Mouse (Mus musculus): ENCODE measurements around the gene Relb.

The Relb gene

DNA sequence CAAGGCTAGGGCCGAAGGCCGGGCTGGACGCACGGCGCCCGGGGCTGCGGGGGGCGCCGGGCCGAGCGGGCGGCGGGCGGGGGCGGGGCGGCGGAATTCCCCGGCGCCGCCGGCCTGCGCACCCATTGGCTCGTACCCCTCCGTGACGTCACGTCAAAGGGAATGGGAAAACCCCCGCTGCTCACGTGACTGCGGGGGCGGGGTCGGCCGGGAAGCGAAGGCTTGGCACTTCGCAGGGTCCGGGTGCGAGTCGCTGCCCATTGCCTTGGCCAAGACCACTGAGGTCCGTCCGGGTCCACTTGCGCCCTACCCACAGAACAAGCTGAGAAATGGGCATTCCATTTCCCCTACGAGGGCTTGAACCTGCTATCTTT, at the start of gene Relb:
Gene Relb (minus strand): TSS at position 78 of the 374 bp plus-strand sequence.
- peak; percentile 87 for DNase-seq (ENCODE audit: low read depth)

DNA sequence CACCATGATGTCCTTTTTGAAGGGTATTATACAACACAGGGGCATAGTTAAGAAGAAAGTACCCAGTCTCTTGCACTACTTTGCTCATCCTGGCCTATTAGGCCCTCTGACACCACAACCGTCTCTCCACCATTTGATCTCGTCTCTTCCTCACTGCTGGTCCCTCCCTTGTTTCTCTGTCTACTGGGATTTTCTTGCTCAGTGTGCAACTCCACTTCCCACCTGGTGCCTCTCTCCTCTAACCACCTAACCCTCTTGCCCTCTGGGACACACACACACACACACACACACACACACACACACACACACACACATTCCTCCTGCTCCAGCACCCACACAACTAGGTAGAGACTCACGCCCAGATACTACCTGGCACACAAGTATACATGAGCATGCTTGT, 49.7 kb upstream of the Relb start:
- no peak for DNase-seq (ENCODE audit: low read depth)

DNA sequence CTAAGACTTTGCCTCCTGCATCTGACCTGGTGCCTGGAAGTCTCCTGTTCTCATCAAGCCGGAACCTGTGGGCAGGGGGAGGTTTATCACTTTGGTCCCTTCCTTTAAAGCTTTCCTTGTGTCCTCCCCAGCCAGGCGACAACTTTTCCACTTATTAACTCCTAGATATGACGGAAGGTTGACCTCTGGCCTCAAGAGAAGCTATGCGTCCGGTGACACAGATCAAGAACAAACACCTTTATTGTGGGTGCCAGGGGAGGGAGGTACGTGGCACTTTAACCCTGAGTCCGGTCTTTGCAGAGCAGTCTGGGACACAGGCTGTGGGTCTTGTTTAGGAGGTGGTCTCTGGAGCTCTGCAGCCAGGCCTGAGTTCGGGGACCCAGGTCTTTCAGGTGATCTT, 48.6 kb upstream of the Relb start, which contains the start of gene Apoc2:
Gene Apoc2 (minus strand): TSS at position 70 of the 400 bp plus-strand sequence.
- DNase-seq (ENCODE audit: low read depth) = no peak

DNA sequence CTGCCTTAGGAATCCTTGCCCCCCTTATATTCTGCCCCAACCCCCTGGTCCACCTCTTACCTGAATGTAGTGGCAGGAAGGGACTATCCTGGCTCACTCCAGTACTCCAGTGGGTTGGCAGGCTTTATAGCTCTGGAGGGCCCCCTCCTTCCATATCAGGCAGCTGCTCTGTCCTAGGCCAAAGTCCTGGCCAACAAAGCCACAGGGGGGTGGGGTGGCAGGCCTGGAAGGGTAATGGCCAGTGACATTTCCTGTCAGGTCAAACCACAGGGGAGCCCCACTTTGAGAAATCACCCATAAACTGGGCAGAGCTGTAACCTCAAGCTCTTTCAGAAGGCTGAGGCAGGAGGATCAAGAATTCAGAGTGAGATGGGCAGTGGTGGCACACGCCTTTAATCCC, 47.4 kb upstream of the Relb start:
- peak; percentile 65 for DNase-seq (ENCODE audit: low read depth)

DNA sequence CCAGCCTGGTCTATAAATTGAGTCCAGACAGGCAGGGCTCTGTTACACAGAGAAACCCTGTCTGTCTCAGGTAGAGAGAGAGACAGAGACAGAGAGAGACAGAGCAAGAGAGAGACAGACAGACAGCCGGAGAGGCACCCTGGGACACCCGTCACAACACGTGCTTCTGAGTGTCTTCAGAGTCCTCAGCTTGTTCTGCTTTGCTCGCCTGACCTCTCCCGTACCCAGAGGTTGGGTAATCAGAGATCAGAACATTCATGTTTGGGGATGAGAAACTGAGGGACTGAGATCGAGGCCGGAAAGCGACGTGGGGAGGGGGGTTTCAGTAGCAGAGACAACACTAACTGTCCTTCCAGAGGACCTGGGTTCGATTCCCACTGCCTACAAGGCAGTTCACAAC, 46.6 kb upstream of the Relb start:
- no peak for DNase-seq (ENCODE audit: low read depth)

DNA sequence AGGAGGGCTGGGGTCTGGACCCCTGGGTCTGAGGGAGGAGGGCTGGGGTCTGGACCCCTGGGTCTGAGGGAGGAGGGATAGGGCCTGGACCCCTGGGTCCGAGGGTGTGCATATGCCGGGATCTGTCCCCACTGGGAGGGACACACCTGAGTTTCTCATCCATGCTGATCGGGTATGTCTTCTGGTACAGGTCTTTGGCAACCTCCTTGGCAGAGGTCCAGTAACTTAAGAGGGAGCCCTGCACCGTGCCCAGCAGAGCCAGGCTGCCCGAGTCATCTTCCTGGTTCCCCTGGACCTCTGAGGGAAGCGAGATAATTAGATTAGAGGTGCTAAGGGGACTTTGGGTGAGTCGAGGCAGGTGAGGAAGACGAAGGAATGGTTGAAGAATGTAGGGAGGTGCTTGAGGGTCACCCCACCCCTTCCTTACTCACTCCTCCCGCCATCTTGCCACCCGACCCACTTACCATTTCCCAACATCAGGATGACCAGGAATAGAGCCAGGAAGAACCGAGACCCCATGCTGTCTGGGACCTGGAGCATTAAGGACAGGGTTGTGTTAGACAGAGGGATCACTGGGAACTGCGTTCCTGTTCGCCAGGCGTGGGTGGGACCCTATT, 44.0 kb upstream of the Relb start:
- DNase-seq (ENCODE audit: low read depth) = peak; percentile 44

DNA sequence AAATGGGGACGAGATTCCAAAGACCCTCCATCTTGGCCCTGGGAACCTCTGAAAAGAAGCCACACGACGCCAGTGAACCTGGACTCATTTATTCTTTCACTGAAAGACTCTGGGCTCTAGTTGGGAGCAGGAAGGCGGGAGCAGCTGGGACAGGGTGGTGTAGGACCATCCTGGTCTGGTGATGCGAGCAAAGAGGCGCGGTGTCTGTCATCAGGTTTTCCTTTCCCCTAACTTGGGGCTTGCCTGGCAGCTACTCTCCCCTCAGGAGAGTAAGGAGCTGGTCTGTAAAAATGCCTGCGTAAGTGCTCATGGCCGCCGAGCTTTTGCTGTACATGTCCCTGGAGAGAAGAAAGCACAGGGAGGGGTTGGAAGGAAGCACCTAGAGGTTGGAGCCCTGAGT, 42.3 kb upstream of the Relb start:
- DNase-seq (ENCODE audit: low read depth) = no peak

DNA sequence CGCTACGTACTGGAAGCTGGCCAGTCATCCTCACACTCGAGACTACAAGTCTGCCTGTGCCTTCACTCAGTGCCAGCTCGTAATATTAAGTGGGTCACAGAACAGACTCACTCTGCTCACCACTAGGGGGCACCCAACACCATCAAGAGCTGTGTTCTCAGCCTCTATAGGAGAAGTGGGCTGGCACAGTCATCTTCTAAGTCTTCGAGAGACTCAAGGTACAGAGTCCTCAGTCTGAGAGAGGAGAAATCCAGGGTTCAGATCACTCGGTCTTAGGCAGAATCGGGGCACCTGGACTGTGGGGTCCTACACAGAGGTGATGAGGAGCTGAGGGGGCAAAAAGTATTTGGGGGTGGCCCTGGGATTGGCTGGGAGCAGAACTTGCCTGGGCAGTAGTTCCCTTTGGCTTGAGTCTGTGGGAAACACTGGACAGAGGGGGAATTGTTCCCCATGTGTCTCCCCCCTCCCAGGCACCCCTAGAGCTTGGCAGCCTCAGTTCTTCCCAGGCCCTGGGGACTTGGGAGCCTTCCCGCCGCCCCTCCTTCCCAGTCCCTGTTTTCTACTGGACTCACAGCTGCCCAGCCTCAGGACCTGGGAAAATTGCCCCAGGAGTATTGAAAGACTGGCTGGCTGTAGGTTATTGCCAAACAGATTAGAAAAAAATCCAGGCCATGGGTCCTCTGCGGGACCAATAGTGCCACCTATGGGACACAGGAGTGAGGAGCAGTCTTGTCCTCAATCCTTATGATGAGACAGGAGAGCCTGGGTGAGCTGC, 39.9 kb upstream of the Relb start:
- DNase-seq (ENCODE audit: low read depth) = peak; percentile 96

DNA sequence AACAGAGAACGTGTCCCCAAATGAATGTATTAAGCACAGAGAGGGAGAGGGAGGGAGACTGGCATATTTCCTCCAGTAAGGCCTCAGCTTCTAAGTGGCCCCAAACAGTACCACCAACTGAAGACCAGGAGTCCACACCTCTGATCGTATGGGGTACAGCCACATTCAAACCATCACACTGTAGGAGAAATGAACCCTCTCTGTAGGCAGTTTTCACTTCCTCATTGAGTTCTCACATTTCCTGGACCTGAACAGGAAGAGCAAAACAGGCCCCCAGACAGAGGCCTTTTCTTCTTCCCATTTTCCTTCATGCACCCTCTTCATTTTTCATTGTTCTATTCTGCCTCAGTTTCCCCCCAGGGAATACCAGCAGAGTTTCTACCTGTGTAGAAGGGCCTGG, 38.2 kb upstream of the Relb start:
- no peak for DNase-seq (ENCODE audit: low read depth)

DNA sequence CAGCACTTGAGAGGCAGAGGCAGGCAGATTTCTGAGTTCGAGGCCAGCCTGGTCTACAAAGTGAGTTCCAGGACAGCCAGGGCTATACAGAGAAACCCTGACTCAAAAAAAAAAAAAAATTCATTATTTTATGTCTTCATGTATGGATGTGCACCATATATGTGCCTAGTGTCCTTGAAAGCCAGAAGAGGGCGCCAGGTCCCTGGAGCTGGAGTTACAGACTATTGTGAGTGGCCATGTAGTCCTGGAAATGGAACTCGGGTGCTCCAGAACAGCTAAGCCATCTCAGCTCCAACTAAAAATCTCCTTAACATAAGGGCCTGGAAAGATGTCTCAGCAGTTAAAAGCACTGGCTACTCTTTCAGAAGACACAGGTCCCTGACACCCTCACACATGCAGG, 37.5 kb upstream of the Relb start:
- DNase-seq (ENCODE audit: low read depth) = peak; percentile 71

DNA sequence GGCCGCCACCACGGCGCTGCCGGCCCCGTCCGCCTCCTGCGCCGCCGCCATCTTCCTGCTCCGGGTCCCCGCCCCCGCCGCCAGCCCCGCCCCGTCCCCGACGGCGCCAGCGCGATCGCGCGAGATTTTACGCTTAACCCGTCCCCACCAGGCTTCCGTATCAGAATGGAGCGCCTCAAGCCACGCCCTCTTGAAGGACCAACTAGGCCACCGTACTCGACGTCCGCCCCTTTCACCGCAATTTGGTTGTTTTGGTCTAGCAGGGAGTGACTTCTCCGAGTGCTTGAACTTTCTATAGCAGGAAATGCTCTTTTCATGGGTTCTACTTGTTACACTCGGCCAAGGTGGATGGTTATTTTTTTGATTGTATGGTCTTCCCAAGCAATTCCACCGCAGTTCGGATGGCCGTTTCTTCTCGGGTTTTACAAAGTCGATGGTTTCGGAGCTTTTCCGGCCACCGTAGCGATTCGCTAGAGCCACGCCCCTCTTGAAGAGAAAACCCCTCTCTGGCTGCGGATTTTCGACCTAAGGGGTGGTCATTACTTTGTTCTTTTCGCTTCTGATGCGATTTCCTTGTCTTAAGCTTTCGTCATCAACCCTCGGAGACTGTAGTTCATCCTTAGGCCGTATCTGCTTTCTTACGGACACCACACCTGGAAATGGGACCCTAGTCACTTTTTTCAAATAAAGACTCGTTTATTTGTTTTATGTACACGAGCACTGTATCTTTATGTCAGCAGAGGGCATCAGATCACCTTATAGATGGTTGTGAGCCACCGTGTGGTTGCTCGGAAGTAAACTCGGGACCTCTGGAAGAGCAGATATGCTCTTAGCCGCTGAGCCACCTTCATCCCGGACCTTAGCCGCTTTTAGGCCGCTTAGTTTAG, 36.0 kb upstream of the Relb start, which contains the start of gene Clptm1:
Gene Clptm1 (minus strand): TSS at position 79 of the 887 bp plus-strand sequence.
- peak; percentile 99 for DNase-seq (ENCODE audit: low read depth)

DNA sequence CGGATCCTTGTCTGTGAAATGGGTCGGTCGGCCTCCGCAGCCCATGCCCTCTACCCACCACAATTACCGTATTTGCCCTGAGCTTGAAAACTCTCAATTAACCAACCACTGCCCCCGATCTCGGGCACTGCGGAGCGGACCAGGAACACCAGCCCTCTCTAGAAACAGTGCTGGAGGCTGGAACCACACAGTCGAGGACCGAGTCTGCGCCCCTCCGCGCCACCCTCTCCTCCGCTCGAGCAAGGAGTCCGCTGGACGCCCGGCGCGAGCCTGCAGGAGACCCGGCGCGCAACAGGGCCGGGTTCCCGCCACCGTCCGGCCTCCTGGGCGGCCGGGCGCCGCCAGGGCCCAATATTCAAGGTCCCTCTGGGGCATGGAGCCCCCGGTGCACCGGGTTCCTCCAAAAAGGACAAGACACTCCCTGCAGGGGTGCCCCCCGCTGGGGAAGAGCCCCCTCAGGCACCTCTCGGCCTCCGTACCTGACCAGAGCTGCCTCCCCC, 35.3 kb upstream of the Relb start:
- no peak for DNase-seq (ENCODE audit: low read depth)

DNA sequence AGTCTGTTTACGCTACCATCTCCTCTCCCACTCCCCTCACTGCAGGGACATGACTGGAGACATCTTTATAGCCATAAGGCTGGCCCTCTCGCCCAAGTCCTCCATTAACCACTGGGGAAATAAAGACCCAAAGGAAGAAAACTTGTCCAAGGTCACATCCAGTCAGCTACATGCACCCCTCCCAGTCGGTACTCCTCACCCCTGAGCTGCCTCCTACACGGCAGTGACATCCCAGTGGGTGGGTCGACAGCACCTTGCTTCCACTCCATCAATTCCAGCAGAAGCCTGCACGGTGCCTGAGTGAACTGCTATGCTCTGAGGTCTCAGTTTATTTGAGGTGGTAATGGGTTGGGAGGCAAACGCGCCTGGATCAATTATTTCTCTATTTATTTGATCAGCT, 34.7 kb upstream of the Relb start:
- DNase-seq (ENCODE audit: low read depth) = no peak

DNA sequence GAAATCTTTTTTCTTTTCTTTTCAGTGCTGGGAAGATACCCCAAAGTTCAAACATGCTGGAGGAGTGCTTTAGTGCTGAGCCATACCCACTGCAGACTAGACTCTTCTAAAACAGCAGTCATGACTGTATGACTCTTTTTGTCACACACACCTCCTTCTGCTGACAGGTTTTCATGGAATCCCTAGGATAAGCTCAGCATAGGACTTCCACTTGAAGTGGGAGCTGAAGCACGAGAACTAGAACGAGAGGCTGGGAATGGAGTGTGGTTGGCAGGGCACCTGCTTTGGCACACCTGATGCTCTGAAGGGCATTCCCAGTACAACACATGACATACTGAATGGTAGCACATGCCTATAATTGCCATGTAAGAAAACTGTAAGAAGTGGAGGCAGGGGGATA, 23.4 kb upstream of the Relb start:
- DNase-seq (ENCODE audit: low read depth) = no peak

DNA sequence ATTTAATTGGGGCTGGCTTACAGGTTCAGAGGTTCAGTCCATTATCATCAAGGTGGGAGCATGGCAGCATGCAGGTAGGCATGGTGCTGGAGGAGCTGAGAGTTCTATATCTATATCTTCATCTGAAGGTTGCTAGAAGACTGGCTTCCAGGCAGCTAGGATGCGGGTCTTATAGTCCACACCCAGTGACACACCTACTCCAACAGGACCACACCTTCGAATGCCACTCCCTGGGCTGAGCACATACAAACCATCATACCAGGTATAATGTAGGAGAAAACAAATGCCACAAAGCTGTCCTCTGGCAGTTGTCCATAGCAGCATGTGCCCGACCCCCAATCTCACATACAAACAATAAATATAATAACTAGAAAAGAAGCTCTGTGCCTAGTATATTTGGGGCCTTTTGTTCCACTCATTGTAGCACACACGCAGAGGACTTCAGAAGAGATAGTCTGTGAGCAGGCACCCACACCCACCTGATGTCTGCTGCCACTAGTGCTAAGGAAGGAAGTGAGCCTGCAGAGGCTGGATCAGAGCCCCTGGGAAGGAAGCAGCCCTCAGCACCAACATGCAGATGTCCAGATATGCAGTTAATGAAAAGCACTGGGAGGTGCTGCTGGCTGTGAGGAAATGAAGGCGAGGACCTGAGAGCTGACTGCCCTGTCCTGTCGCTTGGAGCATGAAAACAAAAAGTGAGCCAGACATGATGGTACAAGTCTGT, 22.0 kb upstream of the Relb start:
- DNase-seq (ENCODE audit: low read depth) = no peak

DNA sequence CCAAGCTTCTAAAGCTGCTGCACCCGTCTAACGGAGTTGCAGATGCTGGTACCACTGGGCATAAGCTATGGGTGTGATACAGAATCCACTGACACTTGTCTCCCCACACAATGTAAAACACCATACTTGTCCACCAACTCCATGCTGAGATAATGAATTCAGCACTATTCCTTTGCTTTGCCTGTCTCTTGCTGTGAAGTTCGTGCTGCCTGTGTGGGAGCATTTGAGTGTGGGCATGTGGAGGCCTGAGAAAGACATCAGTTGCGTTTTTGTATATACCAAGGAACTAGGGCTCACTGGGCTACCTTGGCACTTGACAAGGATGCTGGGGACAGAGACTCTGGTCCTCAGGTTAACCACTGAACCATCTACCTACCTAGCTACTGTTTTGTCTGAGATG, 12.0 kb upstream of the Relb start:
- no peak for DNase-seq (ENCODE audit: low read depth)

DNA sequence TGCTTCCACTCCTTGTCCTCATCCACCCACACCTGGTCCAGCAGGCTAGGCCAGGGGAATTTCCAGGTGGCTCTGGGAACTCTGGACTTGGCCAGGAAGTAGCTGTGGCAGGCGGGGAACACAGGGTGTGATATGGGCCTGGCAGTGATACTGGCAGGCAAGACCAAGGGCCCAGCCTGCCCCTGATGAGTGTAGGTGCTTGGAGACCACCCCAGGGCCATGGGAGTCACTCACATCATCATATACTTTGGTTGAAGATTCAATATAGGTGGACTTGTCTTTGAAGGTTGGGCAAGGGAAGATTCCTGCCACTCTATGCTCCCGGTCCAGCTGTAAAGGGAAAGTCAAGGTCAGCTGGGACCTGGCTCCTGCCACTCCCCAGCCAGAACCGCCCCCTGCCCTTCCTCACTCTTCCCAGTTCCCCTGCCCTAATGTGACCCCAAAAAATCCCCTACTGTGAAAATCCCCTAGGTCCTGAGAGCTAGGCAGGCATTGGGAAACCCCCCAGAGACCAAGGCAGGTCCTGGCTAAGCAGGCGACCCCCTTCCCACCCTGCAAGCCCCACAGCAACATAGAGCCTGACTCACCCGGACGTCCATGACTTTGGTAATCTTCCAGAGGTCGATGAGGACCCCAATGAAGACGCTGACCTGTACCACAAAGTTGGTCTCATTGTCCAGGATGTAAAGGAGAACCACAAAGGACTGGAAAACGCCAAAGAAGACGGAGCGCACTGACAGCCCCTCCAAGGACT, 6.0 kb upstream of the Relb start:
- DNase-seq (ENCODE audit: low read depth) = no peak

DNA sequence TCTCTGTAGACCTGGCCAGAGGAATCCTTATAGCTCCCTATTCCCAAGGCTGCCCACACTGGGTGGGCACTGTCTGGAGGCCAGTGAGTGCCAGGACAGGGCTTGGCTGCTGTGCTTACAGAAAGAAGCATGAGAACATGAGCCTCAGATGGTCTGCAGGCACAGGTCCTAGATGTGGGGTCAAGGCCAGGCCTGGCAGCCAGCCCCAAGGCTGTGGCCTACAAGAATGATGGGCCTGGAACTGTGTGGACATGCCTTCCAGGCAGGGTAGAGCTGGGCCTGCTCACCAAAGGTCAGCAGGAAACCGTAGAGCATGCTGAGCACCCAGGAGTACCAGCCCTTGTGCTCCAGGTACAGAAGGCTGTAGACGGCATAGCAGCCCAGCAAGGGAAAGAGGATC, 5.4 kb upstream of the Relb start:
- no peak for DNase-seq (ENCODE audit: low read depth)

DNA sequence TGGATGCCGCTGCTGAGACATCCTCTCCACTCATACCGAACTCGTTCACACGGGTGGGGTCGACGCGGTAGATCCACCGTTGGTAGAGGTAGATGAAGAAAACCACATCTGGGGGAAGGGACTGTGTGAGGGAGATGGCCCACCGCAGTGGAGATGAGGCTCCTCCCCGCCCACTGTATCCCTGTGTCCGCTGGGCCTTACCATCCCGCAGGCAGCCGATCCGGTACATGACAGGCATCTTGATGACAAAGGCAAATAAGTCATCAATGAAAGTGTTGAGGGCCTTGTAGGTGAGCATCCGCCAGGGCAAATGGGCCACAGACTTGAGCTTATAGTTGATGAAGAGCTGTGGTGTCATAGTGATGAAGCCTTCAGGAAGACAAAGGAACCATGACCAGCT, 4.6 kb upstream of the Relb start:
- DNase-seq (ENCODE audit: low read depth) = no peak

DNA sequence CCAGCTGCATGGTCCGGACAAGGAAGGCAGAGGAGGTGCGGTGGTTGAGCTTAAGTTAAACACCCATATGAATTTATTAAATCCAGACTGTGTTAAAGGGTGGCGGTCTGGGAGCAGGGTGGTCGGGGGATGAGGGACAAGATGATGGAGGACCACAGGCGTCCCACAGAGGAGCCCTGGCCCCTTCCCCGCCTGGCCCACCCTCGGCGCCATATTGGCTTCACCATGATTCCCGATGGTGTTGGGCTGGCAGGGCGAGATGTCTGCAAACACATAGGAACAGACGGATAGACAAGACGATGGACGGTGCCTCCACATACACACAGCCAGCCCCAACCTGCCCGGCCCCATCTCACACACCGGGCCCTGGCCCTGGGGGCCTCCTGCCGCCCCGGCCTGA, 4.0 kb upstream of the Relb start:
- DNase-seq (ENCODE audit: low read depth) = no peak

DNA sequence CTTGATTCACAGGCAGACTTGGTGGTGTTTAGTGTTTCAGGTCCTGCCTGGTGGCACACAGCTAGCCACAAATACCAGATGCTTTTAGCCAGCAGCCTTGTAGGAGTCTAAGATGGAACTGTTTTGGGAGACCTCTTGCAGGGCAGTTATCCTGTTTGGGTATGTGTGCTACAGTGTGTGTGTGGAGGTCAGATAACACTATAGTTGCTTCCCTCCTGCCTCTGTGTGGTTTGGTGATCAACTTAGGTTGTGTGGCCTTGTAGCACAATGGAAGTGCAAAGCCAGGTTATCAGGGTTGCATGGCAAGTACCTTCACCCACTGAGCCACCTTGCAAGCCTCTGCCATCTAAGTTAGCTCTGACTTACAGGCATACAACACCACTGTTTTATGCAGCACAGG, 3.5 kb upstream of the Relb start:
- no peak for DNase-seq (ENCODE audit: low read depth)
